Mouse (Mus musculus) megakaryocyte-erythroid progenitor cell, adult 5-6 weeks (primary cell): ENCODE data around the gene Enpp6. TPM values are rescaled to one million over a fixed set of nuclear protein-coding genes. Genes with fewer than 3 reads are reported as not detected.

ENCODE experiments used
- ATAC-seq: replicated peaks from 2 replicates; pipeline ENCODE4 v1.8.0; 2016; ENCODE audit warnings: mild to moderate bottlenecking, inconsistent platforms; ENCODE audit not compliant: severe bottlenecking, poor library complexity, low FRiP score, low TSS enrichment
- total RNA-seq, 2 experiments: library from RNA; stranded (forward) in 1 of 2; stranded (reverse) in 1 of 2; fragments of 200-1000, 215-1000 nt in 1 of 2; fragments of >200 nt in 1 of 2; fragmentation: Nextera tagmentation in 1 of 2; gene quantifications; 2 replicates each; pipeline ENCODE4 v1.2.3; 2014 to 2017

The Enpp6 gene
- total RNA-seq, 2 experiments from 2014 or later, result 1.7 TPM; not detected in 1

- ATAC-seq, result no peak
Measured at GRCm38 (mm10) chr8:47052643-47053042, 66.0 kb downstream of the Enpp6 start.

- ATAC-seq, result no peak
Measured at GRCm38 (mm10) chr8:47056086-47056485, 69.4 kb downstream of the Enpp6 start.

- no peak for ATAC-seq
Measured at GRCm38 (mm10) chr8:47058526-47058925, 71.8 kb downstream of the Enpp6 start.

GRCm38 (mm10) chr8:47058971-47059370, 72.3 kb downstream of the Enpp6 start:
- no peak for ATAC-seq

- ATAC-seq, result no peak
Measured at GRCm38 (mm10) chr8:47061105-47061720, 74.5 kb downstream of the Enpp6 start.

GRCm38 (mm10) chr8:47067121-47067520, 80.4 kb downstream of the Enpp6 start:
- ATAC-seq, result no peak

GRCm38 (mm10) chr8:47069634-47070033, 82.9 kb downstream of the Enpp6 start:
- no peak for ATAC-seq

- no peak for ATAC-seq
Measured at GRCm38 (mm10) chr8:47072001-47072400, 85.3 kb downstream of the Enpp6 start.

GRCm38 (mm10) chr8:47075941-47076555, 89.4 kb downstream of the Enpp6 start:
- no peak for ATAC-seq

- no peak for ATAC-seq
Measured at GRCm38 (mm10) chr8:47080037-47080436, 93.3 kb downstream of the Enpp6 start.

- no peak for ATAC-seq
Measured at GRCm38 (mm10) chr8:47082201-47083027, 95.7 kb downstream of the Enpp6 start.

GRCm38 (mm10) chr8:47090021-47090420, 103.3 kb downstream of the Enpp6 start:
- no peak for ATAC-seq

- no peak for ATAC-seq
Measured at GRCm38 (mm10) chr8:47105617-47106016, 118.9 kb downstream of the Enpp6 start.

- ATAC-seq, result no peak
Measured at GRCm38 (mm10) chr8:47114133-47114796, 127.6 kb downstream of the Enpp6 start.

GRCm38 (mm10) chr8:47117336-47117735, 130.6 kb downstream of the Enpp6 start:
- ATAC-seq, result no peak

- no peak for ATAC-seq
Measured at GRCm38 (mm10) chr8:47119895-47120294, 133.2 kb downstream of the Enpp6 start.

- ATAC-seq, result no peak
Measured at GRCm38 (mm10) chr8:47128859-47129258, 142.2 kb downstream of the Enpp6 start.

- no peak for ATAC-seq
Measured at GRCm38 (mm10) chr8:47133381-47133780, 146.7 kb downstream of the Enpp6 start.

- no peak for ATAC-seq
Measured at GRCm38 (mm10) chr8:47134736-47135135, 148.0 kb downstream of the Enpp6 start.

- no peak for ATAC-seq
Measured at GRCm38 (mm10) chr8:47135586-47135985, 148.9 kb downstream of the Enpp6 start.
